Mouse (Mus musculus) ES-E14 (cell line): Measurements from ENCODE around the gene 1700016C15Rik. TPM values are rescaled to one million over a fixed set of nuclear protein-coding genes. Genes with fewer than 3 reads are reported as not detected.

ENCODE experiments used
- DNase-seq: peaks from one replicate; pipeline ENCODE4 v3.0.0-alpha.2; 2013; ENCODE audit warnings: low read depth, low spot score
- H3K27ac ChIP-seq: 2 replicates; pipeline ENCODE4 v1.5.1; 2012; ENCODE audit warnings: low read depth, mild to moderate bottlenecking, low read length, moderate library complexity, mixed read lengths; ENCODE audit not compliant: poor library complexity, insufficient read depth, severe bottlenecking
- H3K36me3 ChIP-seq: 2 replicates; pipeline ENCODE4 v1.6.1; 2012; ENCODE audit warnings: mild to moderate bottlenecking, low read length, moderate library complexity, mixed read lengths; ENCODE audit not compliant: control insufficient read depth, poor library complexity, insufficient read depth, severe bottlenecking
- H3K4me1 ChIP-seq, 2 experiments: fragments of 150-350 bp in 1 of 2; sonication (generic) in 1 of 2; 2 replicates each; pipeline ENCODE4 v1.6.1; 2012; ENCODE audit warnings: low read length in 2 of 2, mild to moderate bottlenecking in 1 of 2, mixed read lengths in 1 of 2; ENCODE audit not compliant: control insufficient read depth in 2 of 2, insufficient read depth in 2 of 2, poor library complexity in 1 of 2
- H3K4me3 ChIP-seq, 2 experiments: fragments of 150-350 bp in 1 of 2; sonication (generic) in 1 of 2; 2 replicates each; pipeline ENCODE4 v1.5.1; 2012; ENCODE audit warnings: low read length in 2 of 2, low read depth in 1 of 2, mild to moderate bottlenecking in 1 of 2, mixed read lengths in 1 of 2; ENCODE audit not compliant: insufficient read depth in 1 of 2, poor library complexity in 1 of 2, severe bottlenecking in 1 of 2
- H3K9ac ChIP-seq: 2 replicates; pipeline ENCODE4 v1.6.1; 2012; ENCODE audit warnings: low read depth, mild to moderate bottlenecking, low read length, mixed read lengths; ENCODE audit not compliant: poor library complexity, insufficient read depth, severe bottlenecking
- H3K9me3 ChIP-seq: fragments of 150-350 bp; sonication (generic); 2 replicates; pipeline ENCODE4 v1.6.1; 2012; ENCODE audit warnings: low read depth, mild to moderate bottlenecking, low read length; ENCODE audit not compliant: control insufficient read depth, insufficient read depth
- CHD2 ChIP-seq: IDR thresholded peaks from 2 replicates; pipeline ENCODE4 v1.6.1; 2014; ENCODE audit warnings: mild to moderate bottlenecking, low read depth, low read length, inconsistent platforms
- HCFC1 ChIP-seq: IDR thresholded peaks from 2 replicates; pipeline ENCODE4 v1.6.1; 2012; ENCODE audit warnings: low read length, inconsistent platforms, borderline replicate concordance; ENCODE audit not compliant: insufficient read depth
- MAFK ChIP-seq: IDR thresholded peaks from 2 replicates; pipeline ENCODE4 v1.6.1; 2014; ENCODE audit warnings: mild to moderate bottlenecking, low read depth, low read length, inconsistent platforms; ENCODE audit not compliant: insufficient read depth
- ZC3H11A ChIP-seq: IDR thresholded peaks from 2 replicates; pipeline ENCODE4 v1.6.1; 2012; ENCODE audit warnings: low read depth, mild to moderate bottlenecking, inconsistent platforms, low read length, borderline replicate concordance
- ZNF384 ChIP-seq: IDR thresholded peaks from 2 replicates; pipeline ENCODE4 v1.6.1; 2012; ENCODE audit warnings: low read depth, low read length, inconsistent platforms
- in situ Hi-C, 2 experiments: fragments of 600-800 bp; cut with MboI; formaldehyde crosslinking; loops; one replicate each; pipeline ENCODE4 v1.15.1; 2025; ENCODE audit warnings: low sequenced_read_pairs in 2 of 2, inconsistent platforms in 1 of 2; ENCODE audit not compliant: unreplicated experiment in 2 of 2
- total RNA-seq: library from RNA; depleted of rRNA; stranded (reverse); fragments of 300-350 nt; gene quantifications from 2 replicates; pipeline ENCODE4 v1.2.3, GENCODE M21; 2012

Gene 1700016C15Rik
- total RNA-seq, 1 experiment, result not detected

GRCm38 (mm10) chr1:177777397-177777796 lies 47.8 kb downstream of the 1700016C15Rik start:
- no peaks in the 10 kb centered on the region for H3K9me3 ChIP-seq
- no peak overlapping the region for H3K4me3 ChIP-seq
- H3K27ac ChIP-seq, result no peak overlapping the region
- H3K4me1 ChIP-seq, result no peaks in the 10 kb centered on the region
- DNase-seq, result no peak
- TF ChIP-seq HCFC1 (no peak), MAFK (no peak), ZC3H11A (no peak), CHD2 (no peak), ZNF384 (no peak)
- H3K9ac ChIP-seq, result no peak overlapping the region
- peaks cover 9% of the 10 kb centered on the region for H3K36me3 ChIP-seq
- in situ Hi-C loops, result no loop called here

- no peaks in the 10 kb centered on the region for H3K36me3 ChIP-seq
- no peaks in the 10 kb centered on the region for H3K9me3 ChIP-seq
- TF ChIP-seq ZC3H11A (no peak), CHD2 (no peak), ZNF384 (no peak), HCFC1 (no peak), MAFK (no peak)
- peaks cover 2 to 8% of the 10 kb centered on the region in 2 experiments; a peak in 3 of 4 replicates for H3K4me1 ChIP-seq
- no peak for DNase-seq
- H3K4me3 ChIP-seq, result no peak overlapping the region
- no peak overlapping the region for H3K27ac ChIP-seq
- no peak overlapping the region for H3K9ac ChIP-seq
- in situ Hi-C loops, result no loop called here
These were observed 63.2 kb downstream of the 1700016C15Rik start for GRCm38 (mm10) chr1:177792835-177793234.

- Histone ChIP-seq H3K9me3 (no peaks in the 10 kb centered on the region), H3K4me3 (peak overlapping the region; percentile 95 to 98), H3K4me1 (peaks cover 2 to 8% of the 10 kb centered on the region in 2 experiments; a peak in 3 of 4 replicates), H3K36me3 (no peaks in the 10 kb centered on the region), H3K9ac (peak overlapping the region; percentile 71), H3K27ac (no peak overlapping the region)
- in situ Hi-C loops, result no loop called here
- no peak for DNase-seq
- TF ChIP-seq ZNF384, result no peak
- no peak for TF ChIP-seq CHD2
- no peak for TF ChIP-seq MAFK
- no peak for TF ChIP-seq HCFC1
- TF ChIP-seq ZC3H11A, result no peak
These were observed 65.3 kb downstream of the 1700016C15Rik start for GRCm38 (mm10) chr1:177794866-177795265.

- Histone ChIP-seq H3K4me1 (peaks cover 2 to 8% of the 10 kb centered on the region in 2 experiments; a peak in 3 of 4 replicates), H3K9me3 (no peaks in the 10 kb centered on the region), H3K36me3 (no peaks in the 10 kb centered on the region), H3K9ac (peak overlapping the region; percentile 99), H3K4me3 (peak overlapping the region; percentile 95 to 98), H3K27ac (peak overlapping the region; percentile 81)
- in situ Hi-C loops, result no loop called here
- DNase-seq, result no peak
- TF ChIP-seq ZNF384 (peak; percentile 79), HCFC1 (0 out of 2 replicates have a peak, but pooled peaks have one; percentile 15), MAFK (no peak)
These were observed 66.0 kb downstream of the 1700016C15Rik start for GRCm38 (mm10) chr1:177795421-177796192.
